Mouse (Mus musculus): ENCODE results near the gene Entpd7.

DNA sequence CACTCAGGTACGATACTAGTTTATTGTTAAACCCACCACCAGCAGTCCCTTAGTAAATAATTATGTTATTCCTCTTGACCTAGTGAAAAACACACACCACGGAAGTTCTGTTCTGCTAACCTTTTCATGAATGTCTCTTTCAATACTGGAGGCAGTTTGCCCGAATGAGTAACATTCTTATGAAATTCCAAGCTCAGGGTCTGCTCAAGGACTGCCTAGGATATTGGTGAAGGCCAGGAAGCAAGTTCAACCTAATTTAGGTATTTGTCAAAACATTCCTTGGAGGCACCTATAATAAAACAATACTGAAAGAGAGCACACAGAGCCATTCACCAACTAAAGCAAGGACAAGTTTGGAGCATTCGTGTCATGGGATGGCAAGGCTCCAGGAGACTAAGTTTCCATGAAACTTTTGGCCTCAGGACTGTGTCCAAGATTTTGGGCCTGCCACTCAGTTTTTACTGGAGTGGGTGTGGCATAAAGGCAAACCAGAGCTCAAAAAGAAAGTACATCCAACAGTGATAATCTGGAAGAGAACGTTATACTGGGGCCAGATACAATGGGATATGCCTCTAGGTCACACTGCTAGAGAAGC lies 80.0 kb downstream of the Entpd7 start:
- no peak for TF ChIP-seq CTCF (IDR thresholded peaks at IDR 0.05; ENCODE audit: control insufficient read depth, insufficient read depth, low read length)
- TF ChIP-seq POLR2A (IDR thresholded peaks at IDR 0.05; ENCODE audit: borderline replicate concordance, control insufficient read depth, low read depth, low read length) = no peak
